Mouse (Mus musculus) heart, embryonic 14.5 days (tissue): ENCODE measurements around the gene Pknox1. TPM values are rescaled to one million over a fixed set of nuclear protein-coding genes. Genes with fewer than 3 reads are reported as not detected.

ENCODE experiments used
- ATAC-seq: fragments of 200-750 bp; cut with Nextera tagmentation; 2 replicates; pipeline ENCODE4 v1.8.0; 2017; ENCODE audit warnings: low read depth, moderate TSS enrichment; ENCODE audit not compliant: insufficient number of reproducible peaks, insufficient read depth, low FRiP score
- H3K27ac ChIP-seq, 2 experiments: fragments of 200-500 bp in 1 of 2; fragments of 300-500 bp in 1 of 2; sonication (generic) in 1 of 2; replicated peaks in 1 of 2; 2 replicates each; pipeline ENCODE4 v1.5.1; 2012 to 2014; ENCODE audit warnings: low read depth in 2 of 2, low read length in 2 of 2, control low read depth in 1 of 2, mild to moderate bottlenecking in 1 of 2, mixed read lengths in 1 of 2; ENCODE audit not compliant: control insufficient read depth in 1 of 2, insufficient read depth in 1 of 2
- H3K27me3 ChIP-seq: fragments of 300-500 bp; sonication (generic); 2 replicates; pipeline ENCODE4 v1.6.1; 2014; ENCODE audit warnings: mild to moderate bottlenecking, low read length, control low read depth; ENCODE audit not compliant: control insufficient read depth, insufficient read depth
- H3K36me3 ChIP-seq: fragments of 300-500 bp; sonication (generic); 2 replicates; pipeline ENCODE4 v1.6.1; 2014; ENCODE audit warnings: mild to moderate bottlenecking, control low read depth, low read length, mixed read lengths; ENCODE audit not compliant: control insufficient read depth, insufficient read depth
- H3K4me1 ChIP-seq, 2 experiments: fragments of 200-500 bp in 1 of 2; fragments of 300-500 bp in 1 of 2; sonication (generic) in 1 of 2; 2 replicates each; pipeline ENCODE4 v1.6.1; 2012 to 2014; ENCODE audit warnings: low read length in 2 of 2, control low read depth in 1 of 2, mixed read lengths in 1 of 2; ENCODE audit not compliant: control insufficient read depth in 2 of 2, insufficient read depth in 2 of 2
- H3K4me2 ChIP-seq: fragments of 300-500 bp; sonication (generic); 2 replicates; pipeline ENCODE4 v1.6.1; 2014; ENCODE audit warnings: mild to moderate bottlenecking, low read length
- H3K4me3 ChIP-seq, 2 experiments: fragments of 200-500 bp in 1 of 2; fragments of 300-500 bp in 1 of 2; sonication (generic) in 1 of 2; 2 replicates each; pipeline ENCODE4 v1.5.1; 2012 to 2014; ENCODE audit warnings: low read length in 2 of 2, mild to moderate bottlenecking in 2 of 2, control low read depth in 1 of 2, low read depth in 1 of 2, moderate library complexity in 1 of 2; ENCODE audit not compliant: control insufficient read depth in 1 of 2, insufficient read depth in 1 of 2
- H3K9ac ChIP-seq: fragments of 300-500 bp; sonication (generic); 2 replicates; pipeline ENCODE4 v1.6.1; 2014; ENCODE audit warnings: mild to moderate bottlenecking, low read length
- H3K9me3 ChIP-seq: fragments of 300-500 bp; sonication (generic); 2 replicates; pipeline ENCODE4 v1.6.1; 2016; ENCODE audit warnings: low read length, control low read depth; ENCODE audit not compliant: control insufficient read depth
- WGBS: fragments of 180-500 bp; shearing (Covaris S2); extraction: QIAGEN DNeasy Blood & Tissue Kit; methylation state at CpG from one replicate; pipeline ENCODE4 v1.1.7; 2014; 5-methylcytosine and 5-hydroxymethylcytosine counted together
- polyA plus RNA-seq: library from polyadenylated mRNA; unstranded; fragments of >200 nt; fragmentation: Nextera tagmentation; extraction: Ambion mirVana; gene quantifications from 2 replicates; pipeline ENCODE4 v1.2.1, GENCODE M21; 2014

Pknox1 gene
- polyA plus RNA-seq, 1 experiment from 2014 or later, result 19.1 TPM

DNA sequence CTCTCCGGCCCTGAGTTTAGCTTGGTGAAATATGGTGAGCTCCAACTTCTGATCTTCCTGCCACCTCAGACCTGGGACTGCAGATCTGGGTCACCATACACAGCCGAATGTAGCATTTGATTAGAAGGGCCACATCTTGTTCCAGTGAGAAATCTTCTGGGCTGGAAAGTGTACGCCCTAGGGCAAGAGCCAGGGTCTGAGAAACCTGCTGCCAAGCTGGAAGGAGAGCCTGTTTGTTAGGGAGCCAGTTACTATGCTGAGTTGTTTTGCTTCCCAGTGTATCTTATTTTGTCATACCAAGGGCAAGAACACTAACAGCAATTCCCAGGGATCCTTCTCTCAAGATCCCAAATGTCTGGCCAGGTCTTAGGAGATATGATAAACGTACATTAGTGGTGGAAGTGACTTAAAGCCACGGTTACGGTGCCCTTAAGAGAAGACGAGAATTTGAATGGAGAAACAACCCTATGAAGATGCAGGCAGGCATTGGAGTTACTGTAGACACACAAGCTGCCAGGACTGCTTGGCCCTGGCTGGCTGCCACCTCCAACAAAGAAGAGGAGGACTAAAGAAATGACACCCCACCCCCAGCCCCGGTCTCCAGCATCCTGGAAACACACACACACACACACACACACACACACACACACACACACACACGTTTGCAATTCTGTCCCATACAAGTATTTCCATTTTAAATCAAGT is 73.5 kb downstream of the Pknox1 start:
- H3K4me2 ChIP-seq, result no peak overlapping the region
- peaks cover 17 to 23% of the 10 kb centered on the region in 2 experiments for H3K4me1 ChIP-seq
- H3K9me3 ChIP-seq, result no peaks in the 10 kb centered on the region
- H3K9ac ChIP-seq, result no peak overlapping the region; the same call in 1 of the 2 replicates
- 55% methylated on average over 9 of the region's 9 CpGs for WGBS
- H3K4me3 ChIP-seq, result no peak overlapping the region
- peaks cover 12% of the 10 kb centered on the region for H3K27me3 ChIP-seq
- H3K36me3 ChIP-seq, result no peaks in the 10 kb centered on the region
- no peak for ATAC-seq
- H3K27ac ChIP-seq, result no peak overlapping the region

DNA sequence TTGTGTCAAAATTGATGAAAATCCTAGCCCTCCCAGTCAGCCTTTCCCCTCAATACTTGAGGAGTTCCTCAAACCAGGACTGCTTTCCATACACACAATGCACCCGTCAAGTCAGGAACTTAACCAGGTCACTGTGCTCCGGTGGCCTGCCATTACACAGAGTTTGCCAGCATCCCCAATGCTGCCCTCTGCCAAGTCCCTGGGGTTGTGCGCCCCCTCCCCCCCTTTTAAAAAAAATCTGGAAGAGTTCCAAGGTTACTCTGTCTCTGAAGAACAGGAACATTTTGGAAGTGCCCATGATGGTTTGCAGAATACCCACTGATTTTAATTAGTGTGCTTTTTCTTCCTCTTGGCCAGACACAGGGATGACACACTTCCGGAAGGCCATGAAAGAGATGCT is 75.1 kb downstream of the Pknox1 start:
- ATAC-seq, result no peak
- peaks cover 12% of the 10 kb centered on the region for H3K27me3 ChIP-seq
- H3K4me1 ChIP-seq, result peaks cover 17 to 23% of the 10 kb centered on the region in 2 experiments
- no peak overlapping the region for H3K9ac ChIP-seq
- no peak overlapping the region for H3K4me2 ChIP-seq
- H3K9me3 ChIP-seq, result no peaks in the 10 kb centered on the region
- H3K36me3 ChIP-seq, result no peaks in the 10 kb centered on the region
- H3K27ac ChIP-seq, result no peak overlapping the region
- WGBS, result 41% methylated on average over 4 of the region's 4 CpGs
- H3K4me3 ChIP-seq, result no peak overlapping the region

DNA sequence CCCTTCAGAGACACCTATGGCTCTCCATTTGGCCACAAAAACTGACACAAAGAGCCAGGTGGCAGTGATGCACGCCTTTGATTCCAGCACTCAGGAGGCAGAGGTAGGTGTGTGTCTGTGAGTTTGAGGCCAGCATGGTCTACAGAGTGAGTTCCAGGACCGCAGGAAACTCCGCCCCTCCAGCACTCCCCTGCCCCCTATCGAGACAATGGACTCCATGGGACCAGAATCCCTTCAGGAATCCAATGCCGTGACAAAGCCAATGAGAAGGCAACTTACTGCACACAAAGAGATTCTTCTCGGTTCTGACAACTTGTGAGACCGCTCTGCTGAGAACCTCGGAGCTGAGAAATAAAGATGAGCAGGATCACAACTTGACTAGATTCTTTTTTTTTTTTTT is 77.8 kb downstream of the Pknox1 start:
- Histone ChIP-seq H3K27ac (no peak overlapping the region), H3K4me3 (no peak overlapping the region), H3K4me2 (no peak overlapping the region), H3K9me3 (no peaks in the 10 kb centered on the region), H3K27me3 (no peaks in the 10 kb centered on the region), H3K4me1 (peaks cover 8 to 12% of the 10 kb centered on the region in 2 experiments; a peak in 3 of 4 replicates), H3K9ac (no peak overlapping the region), H3K36me3 (peaks cover 18% of the 10 kb centered on the region)
- no peak for ATAC-seq
- WGBS, result 49% methylated on average over 8 of the region's 8 CpGs

DNA sequence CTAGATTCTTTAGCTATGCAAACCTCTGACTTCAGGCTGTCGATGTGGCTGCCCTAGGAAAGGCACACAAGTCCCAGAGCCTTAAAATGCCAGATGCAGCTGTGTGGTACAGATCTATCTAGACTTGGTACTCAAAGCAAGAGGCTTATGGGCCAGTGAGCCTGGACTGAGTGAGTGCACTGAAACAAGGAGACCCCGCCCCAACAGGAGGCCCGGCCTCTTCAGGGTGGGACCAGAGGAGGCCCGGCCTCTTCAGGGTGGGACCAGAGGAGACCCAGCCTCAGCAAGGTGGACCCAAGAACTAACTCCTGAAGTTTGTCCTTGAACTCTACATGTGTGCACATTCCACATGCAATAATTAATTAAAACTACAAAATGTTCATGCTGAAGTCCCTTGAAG is 78.4 kb downstream of the Pknox1 start:
- H3K9ac ChIP-seq, result no peak overlapping the region
- 65% methylated on average over 4 of the region's 4 CpGs for WGBS
- no peak overlapping the region for H3K4me3 ChIP-seq
- ATAC-seq, result no peak
- H3K4me1 ChIP-seq, result peaks cover 2 to 10% of the 10 kb centered on the region in 2 experiments; a peak in 3 of 4 replicates
- H3K27ac ChIP-seq, result no peak overlapping the region
- H3K4me2 ChIP-seq, result no peak overlapping the region
- no peaks in the 10 kb centered on the region for H3K9me3 ChIP-seq
- H3K36me3 ChIP-seq, result peaks cover 24% of the 10 kb centered on the region
- H3K27me3 ChIP-seq, result no peaks in the 10 kb centered on the region

DNA sequence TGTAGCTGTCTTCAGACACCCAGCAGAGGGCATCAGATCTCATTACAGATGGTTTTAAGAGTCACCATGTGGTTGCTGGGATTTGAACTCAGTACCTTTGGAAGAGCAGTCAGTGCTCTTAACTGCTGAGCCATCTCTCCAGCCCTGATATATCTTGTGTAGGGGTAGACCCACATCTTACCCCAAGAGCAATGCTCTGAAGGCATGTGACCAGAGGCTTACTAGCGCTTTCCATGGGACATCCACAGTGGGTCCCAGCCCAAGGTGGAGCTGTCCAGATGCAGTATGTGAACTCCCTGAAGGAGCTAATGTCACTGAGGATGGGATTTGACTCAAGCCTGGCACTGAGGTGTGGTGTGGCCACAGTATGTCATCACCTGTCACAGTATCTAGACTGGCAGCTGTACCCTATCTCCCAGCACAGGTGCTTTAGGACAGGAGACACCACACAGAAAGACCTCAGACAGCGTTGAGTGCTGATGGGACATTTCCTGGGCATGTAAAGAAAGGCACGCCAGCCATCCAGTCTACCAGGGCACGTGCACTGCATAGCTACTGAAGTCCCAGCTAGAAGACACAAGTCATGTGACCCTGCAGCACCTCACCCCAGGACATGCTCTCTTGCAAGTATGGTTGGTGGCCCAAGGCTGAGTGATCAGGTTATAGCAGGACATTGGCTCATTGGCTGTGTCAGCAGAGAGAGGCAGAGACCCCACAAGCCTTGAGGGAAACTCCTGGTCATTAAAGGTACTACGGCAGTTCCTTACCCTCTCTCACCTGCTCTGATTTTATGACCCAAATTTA is 81.9 kb downstream of the Pknox1 start:
- WGBS, result 82% methylated on average over 5 of the region's 5 CpGs
- no peak overlapping the region for H3K4me3 ChIP-seq
- no peaks in the 10 kb centered on the region for H3K9me3 ChIP-seq
- 0 out of 2 replicates have a peak, but pooled peaks have one; percentile 18 for ATAC-seq
- no peaks in the 10 kb centered on the region for H3K27me3 ChIP-seq
- peaks cover 58% of the 10 kb centered on the region for H3K36me3 ChIP-seq
- no peak overlapping the region for H3K9ac ChIP-seq
- H3K4me2 ChIP-seq, result no peak overlapping the region
- 0 out of 4 replicates have a peak, but pooled peaks cover 0 to 3% of the 10 kb centered on the region in 2 experiments for H3K4me1 ChIP-seq
- H3K27ac ChIP-seq, result no peak overlapping the region

DNA sequence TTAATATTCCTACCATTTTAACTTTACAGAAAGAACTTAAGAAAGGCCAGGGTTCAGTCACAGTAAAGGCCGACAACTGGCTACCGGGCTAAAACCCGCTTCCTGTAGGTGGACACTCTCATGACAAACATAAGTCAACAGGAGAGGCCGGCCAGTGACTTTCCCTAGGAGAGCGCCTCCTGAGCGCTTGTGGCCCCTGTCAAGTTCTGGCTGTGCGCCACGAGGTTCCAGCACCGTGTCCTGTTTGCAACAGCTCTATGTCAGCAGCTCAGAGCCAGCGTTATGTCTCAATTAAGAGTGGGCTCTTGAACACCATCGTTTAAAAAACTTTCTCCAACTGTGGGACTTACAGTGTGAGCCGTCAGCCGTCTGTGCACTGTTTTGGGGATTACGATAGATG is 87.6 kb downstream of the Pknox1 start:
- 64% methylated on average over 14 of the region's 14 CpGs for WGBS
- Histone ChIP-seq H3K4me2 (no peak overlapping the region), H3K4me3 (no peak overlapping the region), H3K27me3 (no peaks in the 10 kb centered on the region), H3K36me3 (peaks cover 91% of the 10 kb centered on the region), H3K9me3 (no peaks in the 10 kb centered on the region), H3K27ac (no peak overlapping the region), H3K4me1 (peaks cover 3 to 12% of the 10 kb centered on the region in 2 experiments), H3K9ac (no peak overlapping the region)
- no peak for ATAC-seq

DNA sequence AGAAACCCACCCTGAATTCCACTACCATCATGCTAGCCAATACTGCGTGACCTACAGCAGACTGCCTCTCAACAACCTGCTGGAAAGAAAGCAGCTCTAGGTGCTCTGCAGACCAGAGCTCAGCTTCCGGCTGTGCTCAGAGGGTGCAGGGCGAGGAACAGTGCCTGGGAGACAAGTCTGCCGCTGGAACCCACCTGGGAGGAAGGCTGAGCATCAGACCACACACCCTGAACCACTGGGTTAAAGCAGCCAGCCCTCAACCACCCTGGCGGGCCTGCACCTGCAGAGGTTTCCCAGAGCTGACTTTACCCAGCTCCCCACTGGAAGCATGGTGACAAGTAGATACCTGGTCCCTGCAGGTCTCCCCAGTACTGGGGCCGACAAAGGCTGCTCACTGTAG is 88.7 kb downstream of the Pknox1 start:
- H3K9me3 ChIP-seq, result no peaks in the 10 kb centered on the region
- no peak overlapping the region for H3K4me2 ChIP-seq
- H3K9ac ChIP-seq, result no peak overlapping the region
- no peak overlapping the region for H3K27ac ChIP-seq
- 92% methylated on average over 6 of the region's 6 CpGs for WGBS
- peaks cover 5 to 19% of the 10 kb centered on the region in 2 experiments for H3K4me1 ChIP-seq
- no peaks in the 10 kb centered on the region for H3K27me3 ChIP-seq
- ATAC-seq, result no peak
- no peak overlapping the region for H3K4me3 ChIP-seq
- peaks cover 79% of the 10 kb centered on the region for H3K36me3 ChIP-seq
